Mouse (Mus musculus) forebrain, embryonic 16.5 days (tissue): ENCODE measurements around the gene Trim26. TPM values are rescaled to one million over a fixed set of nuclear protein-coding genes. Genes with fewer than 3 reads are reported as not detected.

Source experiments
- ATAC-seq: fragments of 200-750 bp; cut with Nextera tagmentation; 2 replicates; pipeline ENCODE4 v1.8.0; 2017; ENCODE audit warnings: mild to moderate bottlenecking, moderate library complexity
- H3K27ac ChIP-seq: fragments of 300-500 bp; sonication (generic); 2 replicates; pipeline ENCODE4 v1.5.1; 2014; ENCODE audit warnings: low read length, control low read depth
- H3K27me3 ChIP-seq: fragments of 300-500 bp; sonication (generic); replicated peaks from 2 replicates; pipeline ENCODE4 v1.6.1; 2014; ENCODE audit warnings: low read length; ENCODE audit not compliant: control insufficient read depth, insufficient read depth
- H3K36me3 ChIP-seq: fragments of 300-500 bp; sonication (generic); 2 replicates; pipeline ENCODE4 v1.6.1; 2014; ENCODE audit not compliant: control insufficient read depth, insufficient read depth
- H3K4me1 ChIP-seq: fragments of 300-500 bp; sonication (generic); replicated peaks from 2 replicates; pipeline ENCODE4 v1.6.1; 2014; ENCODE audit warnings: low read length; ENCODE audit not compliant: control insufficient read depth, insufficient read depth
- H3K4me2 ChIP-seq: fragments of 300-500 bp; sonication (generic); 2 replicates; pipeline ENCODE4 v1.6.1; 2014; ENCODE audit warnings: mild to moderate bottlenecking, low read length, control low read depth
- H3K4me3 ChIP-seq: fragments of 300-500 bp; sonication (generic); replicated peaks from 2 replicates; pipeline ENCODE4 v1.5.1; 2014; ENCODE audit warnings: mild to moderate bottlenecking, low read length, control low read depth
- H3K9ac ChIP-seq: fragments of 300-500 bp; sonication (generic); replicated peaks from 2 replicates; pipeline ENCODE4 v1.6.1; 2014; ENCODE audit warnings: low read depth, low read length, control low read depth
- H3K9me3 ChIP-seq: fragments of 300-500 bp; sonication (generic); 2 replicates; pipeline ENCODE4 v1.6.1; 2016; ENCODE audit warnings: low read length; ENCODE audit not compliant: control insufficient read depth
- WGBS: fragments of 180-500 bp; shearing (Covaris S2); extraction: QIAGEN DNeasy Blood & Tissue Kit; methylation state at CpG from one replicate; pipeline ENCODE4 v1.1.7; 2014; 5-methylcytosine and 5-hydroxymethylcytosine counted together
- polyA plus RNA-seq: library from polyadenylated mRNA; unstranded; fragments of >200 nt; fragmentation: Nextera tagmentation; extraction: Ambion mirVana; gene quantifications from 2 replicates; pipeline ENCODE4 v1.2.1, GENCODE M21; 2015

Gene Trim26
- polyA plus RNA-seq, 1 experiment from 2014 or later, result 38.2 TPM

DNA sequence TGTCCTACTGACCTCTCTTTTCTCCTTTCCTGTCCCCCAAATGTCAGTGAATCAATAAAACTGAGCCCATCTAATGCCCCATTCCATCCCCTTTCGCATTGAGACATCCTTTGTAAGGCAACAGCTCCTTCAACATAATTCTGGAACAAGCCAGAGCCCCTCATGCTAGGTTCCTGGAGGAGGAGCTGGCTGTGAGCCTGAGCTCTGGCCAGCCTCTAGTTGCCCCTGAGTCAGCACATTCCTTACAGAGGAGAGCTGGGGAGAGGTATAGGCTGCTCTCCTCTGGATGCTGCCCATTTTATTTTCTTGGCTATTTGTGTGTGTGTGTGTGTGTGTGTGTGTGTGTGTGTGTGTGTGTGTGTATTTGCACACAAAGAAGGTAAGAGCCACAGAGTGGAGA lies 71.3 kb downstream of the Trim26 start:
- H3K27me3 ChIP-seq, result no peaks in the 10 kb centered on the region
- H3K27ac ChIP-seq, result no peak overlapping the region
- no peak overlapping the region for H3K4me2 ChIP-seq
- no peak for ATAC-seq
- H3K9me3 ChIP-seq, result no peaks in the 10 kb centered on the region
- no peaks in the 10 kb centered on the region for H3K4me1 ChIP-seq
- no peak overlapping the region for H3K9ac ChIP-seq
- WGBS, result 40% methylated on average over 1 of the region's 1 CpGs
- H3K4me3 ChIP-seq, result no peak overlapping the region
- no peaks in the 10 kb centered on the region for H3K36me3 ChIP-seq

Other genes with a start within 250 kb of the Trim26 start
- gene H2-M9, start 194.5 kb upstream of the Trim26 start, polyA plus RNA-seq, result not detected in 2 replicates
- not detected in 2 replicates for gene H2-M1, start 164.9 kb upstream of the Trim26 start, polyA plus RNA-seq
- gene H2-M10.5, start 64.2 kb upstream of the Trim26 start, polyA plus RNA-seq, result not detected in 2 replicates
- not detected in 2 replicates for gene H2-M10.6, start 25.0 kb upstream of the Trim26 start, polyA plus RNA-seq
- 0.25 and 0.31 TPM in 2 replicates for gene Trim15, start 30.1 kb downstream of the Trim26 start, polyA plus RNA-seq
- 1.1 and 1.7 TPM in 2 replicates for gene Trim10, start 32.4 kb downstream of the Trim26 start, polyA plus RNA-seq
- gene Trim40, start 53.0 kb downstream of the Trim26 start, polyA plus RNA-seq, result not detected in 2 replicates
- gene Trim31, start 61.0 kb downstream of the Trim26 start, polyA plus RNA-seq, result not detected in 2 replicates
- gene Rnf39, start 105.8 kb downstream of the Trim26 start, polyA plus RNA-seq, result 0.87 and 1.1 TPM in 2 replicates
- gene Ppp1r11, start 114.6 kb downstream of the Trim26 start, polyA plus RNA-seq, result 143 and 146 TPM in 2 replicates
- 58.9 and 66.9 TPM in 2 replicates for gene Znrd1, start 121.4 kb downstream of the Trim26 start, polyA plus RNA-seq
- gene Znrd1as, start 121.5 kb downstream of the Trim26 start, polyA plus RNA-seq, result 4.8 and 5.1 TPM in 2 replicates
- 0.25 TPM in 1 of 2 replicates, not detected in the other for gene 2410137M14Rik, start 144.1 kb downstream of the Trim26 start, polyA plus RNA-seq
- gene H2-M5, start 152.4 kb downstream of the Trim26 start, polyA plus RNA-seq, result 1.6 and 2.3 TPM in 2 replicates
- 351 and 383 TPM in 2 replicates for gene Zfp57, start 164.0 kb downstream of the Trim26 start, polyA plus RNA-seq
- 1.9 and 2.9 TPM in 2 replicates for gene Mog, start 186.3 kb downstream of the Trim26 start, polyA plus RNA-seq
- gene Gabbr1, start 208.8 kb downstream of the Trim26 start, polyA plus RNA-seq, result 46.0 and 58.6 TPM in 2 replicates